Mouse (Mus musculus) cortical plate, adult 2 months (tissue): ENCODE results near the gene Krt80.

Experiments
- CTCF ChIP-seq: fragments of 200-500 bp; IDR thresholded peaks from 2 replicates; pipeline ENCODE4 v1.5.1; 2011; ENCODE audit warnings: mild to moderate bottlenecking, control low read depth, low read length; ENCODE audit not compliant: insufficient read depth; ENCODE audit errors: extremely low read depth
- POLR2A ChIP-seq: fragments of 200-500 bp; IDR thresholded peaks from 2 replicates; pipeline ENCODE4 v1.6.1; 2011; ENCODE audit warnings: mild to moderate bottlenecking, low read length, control low read depth; ENCODE audit not compliant: insufficient read depth; ENCODE audit errors: extremely low read depth

DNA sequence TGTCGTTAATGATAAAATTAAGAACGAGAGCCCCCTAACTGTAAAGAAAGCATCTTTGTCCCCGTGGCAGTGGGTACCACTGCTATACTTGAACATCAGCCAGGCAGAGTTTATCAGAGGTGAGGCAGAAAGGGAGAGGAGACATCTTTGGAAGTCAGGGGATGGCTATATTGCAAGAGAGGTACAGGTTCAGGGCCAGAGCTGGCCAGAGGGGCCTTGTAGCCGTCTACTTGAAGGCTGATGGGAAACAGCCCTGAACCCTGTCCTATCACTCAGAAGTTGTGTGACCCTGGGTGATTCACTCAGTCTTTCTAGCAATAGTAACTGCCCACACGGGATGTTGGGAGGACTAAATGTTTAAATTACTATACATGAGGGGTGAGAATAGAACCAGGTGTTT is 48.8 kb downstream of the Krt80 start:
- TF ChIP-seq POLR2A (no peak), CTCF (no peak)
